Mouse (Mus musculus): Measurements from ENCODE around the gene Mxi1. TPM values are rescaled to one million over a fixed set of nuclear protein-coding genes. Genes with fewer than 3 reads are reported as not detected.

Mxi1 gene
- polyA plus RNA-seq, 1 experiment from 2014 or later, result 68.4 TPM

- H3K4me3 ChIP-seq, result no peak overlapping the region
- WGBS, result 37% methylated on average over 6 of the region's 6 CpGs
- 0 out of 2 replicates have a peak overlapping the region, but pooled peaks have one; percentile 14 for H3K4me2 ChIP-seq (replicated peaks)
- no peaks in the 10 kb centered on the region for H3K9me3 ChIP-seq
- no peak overlapping the region for H3K9ac ChIP-seq (replicated peaks)
- H3K4me1 ChIP-seq, result peaks cover 9% of the 10 kb centered on the region
- ATAC-seq (replicated peaks), result no peak
- no peaks in the 10 kb centered on the region for H3K27me3 ChIP-seq
- H3K36me3 ChIP-seq, result no peaks in the 10 kb centered on the region
- H3K27ac ChIP-seq (replicated peaks), result no peak overlapping the region
Observed at GRCm38 (mm10) chr19:53307219-53307618, 3.1 kb upstream of the Mxi1 start.

- Histone ChIP-seq H3K9me3 (no peaks in the 10 kb centered on the region), H3K27me3 (no peaks in the 10 kb centered on the region), H3K4me2 (replicated peaks) (no peak overlapping the region; the same call in 1 of the 2 replicates), H3K27ac (replicated peaks) (no peak overlapping the region), H3K36me3 (no peaks in the 10 kb centered on the region), H3K4me1 (peaks cover 14% of the 10 kb centered on the region), H3K4me3 (0 out of 2 replicates have a peak overlapping the region, but pooled peaks have one; percentile 93), H3K9ac (replicated peaks) (0 out of 2 replicates have a peak overlapping the region, but pooled peaks have one; percentile 88)
- no peak for ATAC-seq (replicated peaks)
- WGBS, result 24% methylated on average over 4 of the region's 4 CpGs
Observed at GRCm38 (mm10) chr19:53309631-53310030, 687 bp upstream of the Mxi1 start.

- ATAC-seq (replicated peaks), result no peak
- Histone ChIP-seq H3K27me3 (no peaks in the 10 kb centered on the region), H3K4me1 (peaks cover 27% of the 10 kb centered on the region), H3K9me3 (no peaks in the 10 kb centered on the region), H3K9ac (replicated peaks) (peak overlapping the region; percentile 88), H3K4me3 (peak overlapping the region; percentile 93), H3K36me3 (no peaks in the 10 kb centered on the region), H3K27ac (replicated peaks) (peak overlapping the region; percentile 99), H3K4me2 (replicated peaks) (peak overlapping the region; percentile 78)
- under 1% methylated on average over 48 of the region's 48 CpGs for WGBS
Observed at GRCm38 (mm10) chr19:53310771-53311523, 629 bp downstream of the Mxi1 start.

GRCm38 (mm10) chr19:53311524-53312335, 1.4 kb downstream of the Mxi1 start:
- Histone ChIP-seq H3K9ac (replicated peaks) (peak overlapping the region; percentile 88), H3K27me3 (no peaks in the 10 kb centered on the region), H3K4me1 (peaks cover 26% of the 10 kb centered on the region), H3K27ac (replicated peaks) (peak overlapping the region; percentile 99), H3K36me3 (no peaks in the 10 kb centered on the region), H3K9me3 (no peaks in the 10 kb centered on the region), H3K4me2 (replicated peaks) (peak overlapping the region; percentile 78), H3K4me3 (peak overlapping the region; percentile 93)
- under 1% methylated on average over 37 of the region's 37 CpGs for WGBS
- no peak for ATAC-seq (replicated peaks)

GRCm38 (mm10) chr19:53312336-53312871, 2.1 kb downstream of the Mxi1 start:
- peak; percentile 23 for ATAC-seq (replicated peaks)
- no peaks in the 10 kb centered on the region for H3K36me3 ChIP-seq
- H3K4me2 ChIP-seq (replicated peaks), result peak overlapping the region; percentile 78
- H3K27me3 ChIP-seq, result no peaks in the 10 kb centered on the region
- H3K4me1 ChIP-seq, result peaks cover 21% of the 10 kb centered on the region
- H3K4me3 ChIP-seq, result peak overlapping the region; percentile 93
- peak overlapping the region; percentile 99 for H3K27ac ChIP-seq (replicated peaks)
- under 1% methylated on average over 25 of the region's 26 CpGs for WGBS
- H3K9ac ChIP-seq (replicated peaks), result peak overlapping the region; percentile 88
- no peaks in the 10 kb centered on the region for H3K9me3 ChIP-seq

GRCm38 (mm10) chr19:53312951-53313683, 2.8 kb downstream of the Mxi1 start:
- Histone ChIP-seq H3K4me3 (peak overlapping the region; percentile 93), H3K27me3 (no peaks in the 10 kb centered on the region), H3K36me3 (no peaks in the 10 kb centered on the region), H3K4me2 (replicated peaks) (peak overlapping the region; percentile 78), H3K9me3 (no peaks in the 10 kb centered on the region), H3K27ac (replicated peaks) (peak overlapping the region; percentile 99), H3K4me1 (peaks cover 21% of the 10 kb centered on the region), H3K9ac (replicated peaks) (peak overlapping the region; percentile 88)
- under 1% methylated on average over 63 of the region's 63 CpGs for WGBS
- ATAC-seq (replicated peaks), result peak; percentile 15

GRCm38 (mm10) chr19:53313684-53314443, 3.5 kb downstream of the Mxi1 start:
- under 1% methylated on average over 52 of the region's 52 CpGs for WGBS
- H3K4me3 ChIP-seq, result peak overlapping the region; percentile 93
- H3K4me1 ChIP-seq, result peaks cover 21% of the 10 kb centered on the region
- no peaks in the 10 kb centered on the region for H3K9me3 ChIP-seq
- H3K9ac ChIP-seq (replicated peaks), result peak overlapping the region; percentile 88
- no peaks in the 10 kb centered on the region for H3K36me3 ChIP-seq
- peak; percentile 83 for ATAC-seq (replicated peaks)
- peak overlapping the region; percentile 78 for H3K4me2 ChIP-seq (replicated peaks)
- H3K27ac ChIP-seq (replicated peaks), result peak overlapping the region; percentile 99
- no peaks in the 10 kb centered on the region for H3K27me3 ChIP-seq

- H3K4me3 ChIP-seq, result peak overlapping the region; percentile 93
- 52% methylated on average over 16 of the region's 16 CpGs for WGBS
- H3K27me3 ChIP-seq, result no peaks in the 10 kb centered on the region
- H3K4me2 ChIP-seq (replicated peaks), result peak overlapping the region; percentile 78
- no peak for ATAC-seq (replicated peaks)
- H3K4me1 ChIP-seq, result peaks cover 21% of the 10 kb centered on the region
- H3K9ac ChIP-seq (replicated peaks), result 0 out of 2 replicates have a peak overlapping the region, but pooled peaks have one; percentile 11
- no peaks in the 10 kb centered on the region for H3K36me3 ChIP-seq
- no peaks in the 10 kb centered on the region for H3K9me3 ChIP-seq
- peak overlapping the region; percentile 99 for H3K27ac ChIP-seq (replicated peaks)
Observed at GRCm38 (mm10) chr19:53314530-53315208, 4.4 kb downstream of the Mxi1 start.

GRCm38 (mm10) chr19:53315209-53315654, 4.9 kb downstream of the Mxi1 start:
- H3K4me2 ChIP-seq (replicated peaks), result no peak overlapping the region
- no peak for ATAC-seq (replicated peaks)
- peaks cover 18% of the 10 kb centered on the region for H3K4me1 ChIP-seq
- no peaks in the 10 kb centered on the region for H3K9me3 ChIP-seq
- no peak overlapping the region for H3K27ac ChIP-seq (replicated peaks)
- no peak overlapping the region for H3K4me3 ChIP-seq
- H3K36me3 ChIP-seq, result no peaks in the 10 kb centered on the region
- no peak overlapping the region for H3K9ac ChIP-seq (replicated peaks)
- WGBS, result 89% methylated on average over 7 of the region's 7 CpGs
- no peaks in the 10 kb centered on the region for H3K27me3 ChIP-seq

- Histone ChIP-seq H3K27me3 (no peaks in the 10 kb centered on the region), H3K36me3 (no peaks in the 10 kb centered on the region), H3K27ac (replicated peaks) (no peak overlapping the region), H3K4me1 (peaks cover 20% of the 10 kb centered on the region), H3K9ac (replicated peaks) (no peak overlapping the region), H3K4me2 (replicated peaks) (no peak overlapping the region), H3K9me3 (no peaks in the 10 kb centered on the region), H3K4me3 (no peak overlapping the region)
- WGBS, result 87% methylated on average over 8 of the region's 8 CpGs
- no peak for ATAC-seq (replicated peaks)
Observed at GRCm38 (mm10) chr19:53316105-53316504, 5.8 kb downstream of the Mxi1 start.

All from forebrain, embryonic 15.5 days (tissue).